Mouse (Mus musculus): ENCODE results near the gene Atp6v0b. TPM values are rescaled to one million over a fixed set of nuclear protein-coding genes. Genes with fewer than 3 reads are reported as not detected.

The Atp6v0b gene
- polyA plus RNA-seq, 1 experiment, result 453 TPM

GRCm38 (mm10) chr4:117906196-117906595 is 19.1 kb upstream of the Atp6v0b start:
- TF ChIP-seq POLR2A (IDR thresholded peaks at IDR 0.05; ENCODE audit: borderline replicate concordance, extremely low read depth, insufficient read depth, insufficient read length, poor library complexity, severe bottlenecking) (no peak), CTCF (IDR thresholded peaks at IDR 0.05; ENCODE audit: borderline replicate concordance, extremely low read depth, insufficient read depth, insufficient read length) (no peak)
- DNase-seq (ENCODE audit: low read depth), result no peak

- DNase-seq (ENCODE audit: low read depth), result no peak
- TF ChIP-seq CTCF (IDR thresholded peaks at IDR 0.05; ENCODE audit: borderline replicate concordance, extremely low read depth, insufficient read depth, insufficient read length), result no peak
- TF ChIP-seq POLR2A (IDR thresholded peaks at IDR 0.05; ENCODE audit: borderline replicate concordance, extremely low read depth, insufficient read depth, insufficient read length, poor library complexity, severe bottlenecking), result no peak
These were observed 17.6 kb upstream of the Atp6v0b start for GRCm38 (mm10) chr4:117904761-117905160.

GRCm38 (mm10) chr4:117904094-117904493 is 17.0 kb upstream of the Atp6v0b start:
- no peak for DNase-seq (ENCODE audit: low read depth)
- no peak for TF ChIP-seq CTCF (IDR thresholded peaks at IDR 0.05; ENCODE audit: borderline replicate concordance, extremely low read depth, insufficient read depth, insufficient read length)
- TF ChIP-seq POLR2A (IDR thresholded peaks at IDR 0.05; ENCODE audit: borderline replicate concordance, extremely low read depth, insufficient read depth, insufficient read length, poor library complexity, severe bottlenecking), result no peak

GRCm38 (mm10) chr4:117898111-117898510 is 11.0 kb upstream of the Atp6v0b start:
- DNase-seq (ENCODE audit: low read depth), result no peak
- no peak for TF ChIP-seq POLR2A (IDR thresholded peaks at IDR 0.05; ENCODE audit: borderline replicate concordance, extremely low read depth, insufficient read depth, insufficient read length, poor library complexity, severe bottlenecking)
- no peak for TF ChIP-seq CTCF (IDR thresholded peaks at IDR 0.05; ENCODE audit: borderline replicate concordance, extremely low read depth, insufficient read depth, insufficient read length)

- no peak for TF ChIP-seq POLR2A (IDR thresholded peaks at IDR 0.05; ENCODE audit: borderline replicate concordance, extremely low read depth, insufficient read depth, insufficient read length, poor library complexity, severe bottlenecking)
- TF ChIP-seq CTCF (IDR thresholded peaks at IDR 0.05; ENCODE audit: borderline replicate concordance, extremely low read depth, insufficient read depth, insufficient read length), result no peak
- no peak for DNase-seq (ENCODE audit: low read depth)
These were observed 8.9 kb upstream of the Atp6v0b start for GRCm38 (mm10) chr4:117896031-117896430.

- TF ChIP-seq POLR2A (IDR thresholded peaks at IDR 0.05; ENCODE audit: borderline replicate concordance, extremely low read depth, insufficient read depth, insufficient read length, poor library complexity, severe bottlenecking) (no peak), CTCF (IDR thresholded peaks at IDR 0.05; ENCODE audit: borderline replicate concordance, extremely low read depth, insufficient read depth, insufficient read length) (no peak)
- no peak for DNase-seq (ENCODE audit: low read depth)
These were observed 8.2 kb upstream of the Atp6v0b start for GRCm38 (mm10) chr4:117895339-117895738.

- DNase-seq (ENCODE audit: low read depth), result no peak
- no peak for TF ChIP-seq POLR2A (IDR thresholded peaks at IDR 0.05; ENCODE audit: borderline replicate concordance, extremely low read depth, insufficient read depth, insufficient read length, poor library complexity, severe bottlenecking)
- no peak for TF ChIP-seq CTCF (IDR thresholded peaks at IDR 0.05; ENCODE audit: borderline replicate concordance, extremely low read depth, insufficient read depth, insufficient read length)
These were observed 7.5 kb upstream of the Atp6v0b start for GRCm38 (mm10) chr4:117894601-117895000.

GRCm38 (mm10) chr4:117893376-117893775 is 6.2 kb upstream of the Atp6v0b start:
- no peak for DNase-seq (ENCODE audit: low read depth)
- TF ChIP-seq POLR2A (IDR thresholded peaks at IDR 0.05; ENCODE audit: borderline replicate concordance, extremely low read depth, insufficient read depth, insufficient read length, poor library complexity, severe bottlenecking), result no peak
- no peak for TF ChIP-seq CTCF (IDR thresholded peaks at IDR 0.05; ENCODE audit: borderline replicate concordance, extremely low read depth, insufficient read depth, insufficient read length)

- TF ChIP-seq POLR2A (IDR thresholded peaks at IDR 0.05; ENCODE audit: borderline replicate concordance, extremely low read depth, insufficient read depth, insufficient read length, poor library complexity, severe bottlenecking), result no peak
- no peak for TF ChIP-seq CTCF (IDR thresholded peaks at IDR 0.05; ENCODE audit: borderline replicate concordance, extremely low read depth, insufficient read depth, insufficient read length)
- DNase-seq (ENCODE audit: low read depth), result peak; percentile 97
These were observed 4.6 kb upstream of the Atp6v0b start, which contains the start of gene Dph2 for GRCm38 (mm10) chr4:117891738-117892161. Gene Dph2, minus strand, starts transcription at chr4:117892032.

GRCm38 (mm10) chr4:117890750-117891149 is 3.6 kb upstream of the Atp6v0b start:
- no peak for TF ChIP-seq POLR2A (IDR thresholded peaks at IDR 0.05; ENCODE audit: borderline replicate concordance, extremely low read depth, insufficient read depth, insufficient read length, poor library complexity, severe bottlenecking)
- no peak for TF ChIP-seq CTCF (IDR thresholded peaks at IDR 0.05; ENCODE audit: borderline replicate concordance, extremely low read depth, insufficient read depth, insufficient read length)
- no peak for DNase-seq (ENCODE audit: low read depth)

- no peak for TF ChIP-seq CTCF (IDR thresholded peaks at IDR 0.05; ENCODE audit: borderline replicate concordance, extremely low read depth, insufficient read depth, insufficient read length)
- TF ChIP-seq POLR2A (IDR thresholded peaks at IDR 0.05; ENCODE audit: borderline replicate concordance, extremely low read depth, insufficient read depth, insufficient read length, poor library complexity, severe bottlenecking), result no peak
- no peak for DNase-seq (ENCODE audit: low read depth)
These were observed 2.9 kb upstream of the Atp6v0b start for GRCm38 (mm10) chr4:117890031-117890430.

- TF ChIP-seq POLR2A (IDR thresholded peaks at IDR 0.05; ENCODE audit: borderline replicate concordance, extremely low read depth, insufficient read depth, insufficient read length, poor library complexity, severe bottlenecking) (no peak), CTCF (IDR thresholded peaks at IDR 0.05; ENCODE audit: borderline replicate concordance, extremely low read depth, insufficient read depth, insufficient read length) (no peak)
- no peak for DNase-seq (ENCODE audit: low read depth)
These were observed 2.3 kb upstream of the Atp6v0b start for GRCm38 (mm10) chr4:117889471-117889870.
